Comparison of ENCODE assay signal across 18 mouse cellular contexts in the genomic region with DNA sequence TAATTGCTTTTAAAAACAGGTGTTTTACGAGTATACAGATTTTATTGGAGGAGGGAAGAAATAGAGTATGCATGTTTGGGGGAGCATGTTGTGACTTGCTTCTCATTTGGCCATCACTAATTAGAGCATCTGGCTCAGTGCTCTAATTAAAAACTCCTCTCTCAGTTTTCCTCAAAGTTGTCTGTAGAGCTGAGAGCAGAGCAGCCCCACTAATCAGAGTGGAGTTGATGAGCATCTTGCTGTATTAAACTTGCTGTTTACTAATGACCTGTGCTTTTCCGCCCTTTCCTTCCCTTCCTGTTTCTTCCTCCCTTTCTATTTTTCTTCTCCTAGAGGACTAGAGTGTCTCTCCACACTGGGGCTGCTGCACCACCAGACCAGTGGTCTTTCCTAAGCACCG.
DNase-seq lines count a peak whose midpoint lies in the region; ATAC-seq and TF ChIP-seq lines count a peak whose summit lies in the region.
"Had no signal": no experiment of that assay in that cellular context is flagged by ENCODE, and none has a peak within 500 bp of the region (broad histone marks: within the 10 kb centered on the region; RNA-seq: fewer than 3 reads in every experiment).

No protein-coding gene starts in this region.

- H3K27me3 ChIP-seq in heart, embryonic 11.5 days (ENCODE audit: control insufficient read depth, insufficient read depth, low read length) = no peaks in the 10 kb centered on the region
- H3K27me3 ChIP-seq in forebrain, embryonic 13.5 days = no peaks in the 10 kb centered on the region
- no peaks in the 10 kb centered on the region for H3K27me3 ChIP-seq in forebrain, postnatal 0 days (ENCODE audit: insufficient read depth, low read length)
- H3K27me3 ChIP-seq in thymus, adult 2 months (ENCODE audit: control insufficient read depth, insufficient read depth, low read length) = no peaks in the 10 kb centered on the region
- H3K27me3 ChIP-seq: embryonic facial prominence, embryonic 15.5 days; heart, embryonic 13.5 days; hindbrain, embryonic 15.5 days; Patski had no signal

- no peaks in the 10 kb centered on the region for H3K4me1 ChIP-seq in heart, embryonic 11.5 days (ENCODE audit: control insufficient read depth, insufficient read depth, low read length)
- peaks cover 19% of the 10 kb centered on the region for H3K4me1 ChIP-seq in forebrain, embryonic 13.5 days
- H3K4me1 ChIP-seq in forebrain, postnatal 0 days (ENCODE audit: insufficient read depth) = no peaks in the 10 kb centered on the region
- H3K4me1 ChIP-seq in thymus, adult 2 months (replicated peaks; ENCODE audit: control insufficient read depth, insufficient read depth, low read length) = no peaks in the 10 kb centered on the region
- H3K4me1 ChIP-seq: embryonic facial prominence, embryonic 15.5 days; heart, embryonic 13.5 days; hindbrain, embryonic 15.5 days had no signal

- no peaks in the 10 kb centered on the region for H3K36me3 ChIP-seq in heart, embryonic 11.5 days (ENCODE audit: control insufficient read depth, insufficient read depth, low read length)
- no peaks in the 10 kb centered on the region for H3K36me3 ChIP-seq in forebrain, embryonic 13.5 days (ENCODE audit: poor library complexity, severe bottlenecking)
- peaks cover 6% of the 10 kb centered on the region; the same call in 1 of the 2 replicates for H3K36me3 ChIP-seq in forebrain, postnatal 0 days (ENCODE audit: insufficient read depth)
- no peaks in the 10 kb centered on the region for H3K36me3 ChIP-seq in thymus, adult 2 months (ENCODE audit: control insufficient read depth, insufficient read depth, low read length)
- H3K36me3 ChIP-seq: embryonic facial prominence, embryonic 15.5 days; hindbrain, embryonic 15.5 days had no signal

- no peak overlapping the region for H3K27ac ChIP-seq in heart, embryonic 11.5 days (ENCODE audit: low read depth, low read length)
- peak overlapping the region; percentile 77 for H3K27ac ChIP-seq in forebrain, embryonic 13.5 days
- H3K27ac ChIP-seq in forebrain, postnatal 0 days (ENCODE audit: low read depth, low read length) = no peak overlapping the region
- H3K27ac ChIP-seq in thymus, adult 2 months (ENCODE audit: control insufficient read depth, insufficient read depth, low read length) = no peak overlapping the region
- H3K27ac ChIP-seq: embryonic facial prominence, embryonic 15.5 days; heart, embryonic 13.5 days; hindbrain, embryonic 15.5 days had no signal

- H3K4me3 ChIP-seq in heart, embryonic 11.5 days (ENCODE audit: low read depth, low read length) = no peak overlapping the region
- no peak overlapping the region for H3K4me3 ChIP-seq in forebrain, embryonic 13.5 days
- H3K4me3 ChIP-seq in forebrain, postnatal 0 days (ENCODE audit: low read depth, low read length) = no peak overlapping the region
- no peak overlapping the region for H3K4me3 ChIP-seq in thymus, adult 2 months (ENCODE audit: control insufficient read depth, insufficient read depth, low read length)
- H3K4me3 ChIP-seq: embryonic facial prominence, embryonic 15.5 days; erythroblast, embryonic 14.5 days; heart, embryonic 13.5 days; hindbrain, embryonic 15.5 days had no signal

- no peak for TF ChIP-seq CTCF in brain, embryonic 14.5 days (IDR thresholded peaks at IDR 0.05; ENCODE audit: borderline replicate concordance, extremely low read depth, insufficient read depth, insufficient read length)
- TF ChIP-seq CTCF in forebrain, postnatal 0 days (IDR thresholded peaks at IDR 0.05; ENCODE audit: low read depth) = no peak
- no peak for TF ChIP-seq CTCF in thymus, adult 2 months (IDR thresholded peaks at IDR 0.05; ENCODE audit: borderline replicate concordance, control insufficient read depth, extremely low read depth, insufficient read depth, low read length, poor library complexity)

- no peak for ATAC-seq in heart, embryonic 11.5 days (replicated peaks; ENCODE audit: insufficient number of reproducible peaks, low FRiP score, low TSS enrichment)
- ATAC-seq in forebrain, embryonic 13.5 days = peak; percentile 55; the same call in 1 of the 2 replicates
- peak; percentile 58; the same call in 1 of the 2 replicates for ATAC-seq in forebrain, postnatal 0 days
- ATAC-seq: activated CD4-positive, CD25-positive, alpha-beta regulatory T cell, adult 4 months; intestine, embryonic 16.5 days; Patski had no signal

- TF ChIP-seq POLR2A in brain, embryonic 14.5 days (IDR thresholded peaks at IDR 0.05; ENCODE audit: borderline replicate concordance, extremely low read depth, insufficient read depth, insufficient read length, poor library complexity, severe bottlenecking) = no peak
- TF ChIP-seq POLR2A in thymus, adult 2 months (IDR thresholded peaks at IDR 0.05; ENCODE audit: control insufficient read depth, extremely low read depth, insufficient read depth, low read length, poor library complexity) = no peak

- WGBS in heart, embryonic 11.5 days (ENCODE audit: insufficient replicate concordance) = 86% methylated on average over 3 of the region's 3 CpGs
- WGBS in forebrain, embryonic 13.5 days = 43% methylated on average over 3 of the region's 3 CpGs
- 34% methylated on average over 3 of the region's 3 CpGs for WGBS in forebrain, postnatal 0 days
- 95% methylated on average over 3 of the region's 3 CpGs for WGBS in thymus, adult 2 months

- H3K9ac ChIP-seq in heart, embryonic 11.5 days (ENCODE audit: low read depth, low read length) = no peak overlapping the region
- H3K9ac ChIP-seq in forebrain, embryonic 13.5 days = no peak overlapping the region
- no peak overlapping the region for H3K9ac ChIP-seq in forebrain, postnatal 0 days
- H3K9ac ChIP-seq: embryonic facial prominence, embryonic 15.5 days; heart, embryonic 13.5 days; hindbrain, embryonic 15.5 days had no signal

- no peaks in the 10 kb centered on the region for H3K9me3 ChIP-seq in heart, embryonic 11.5 days (replicated peaks; ENCODE audit: control insufficient read depth, low read length)
- H3K9me3 ChIP-seq in forebrain, embryonic 13.5 days (replicated peaks) = no peaks in the 10 kb centered on the region
- H3K9me3 ChIP-seq in forebrain, postnatal 0 days (ENCODE audit: low read length) = no peaks in the 10 kb centered on the region
- H3K9me3 ChIP-seq: embryonic facial prominence, embryonic 15.5 days; heart, embryonic 13.5 days; hindbrain, embryonic 15.5 days had no signal

- peak; percentile 30 for DNase-seq in heart, adult 11 months
- DNase-seq in brain, embryonic 14.5 days (ENCODE audit: low read depth) = peak; percentile 78
- DNase-seq in forebrain, postnatal 0 days = peak; percentile 5
- no peak for DNase-seq in gastrocnemius, adult 18-20 months (ENCODE audit: low spot score)
- no peak for DNase-seq in left cerebral cortex, adult 8-10 months (ENCODE audit: low spot score in 2 of 2)
- no peak for DNase-seq in thymus, adult 2 months
- DNase-seq: embryo, embryonic 11 days; gastrocnemius, postnatal 10 days; heart, postnatal 36 days had no signal

- no peak overlapping the region for H3K4me2 ChIP-seq in heart, embryonic 11.5 days
- H3K4me2 ChIP-seq in forebrain, embryonic 13.5 days = peak overlapping the region; percentile 6; the same call in 1 of the 2 replicates
- no peak overlapping the region for H3K4me2 ChIP-seq in forebrain, postnatal 0 days (ENCODE audit: low read depth)
- H3K4me2 ChIP-seq: embryonic facial prominence, embryonic 15.5 days; heart, embryonic 13.5 days; hindbrain, embryonic 15.5 days had no signal

Comparison
In these comparisons a context has a peak if more than half of its experiments do, and no peak if none do; other contexts are left out.
1. DNase-seq: peak in heart, adult 11 months (single experiment), brain, embryonic 14.5 days (single experiment) and forebrain, postnatal 0 days (single experiment); none in gastrocnemius, adult 18-20 months (single experiment), left cerebral cortex, adult 8-10 months (0 of 2) and thymus, adult 2 months (single experiment).